In genomic region chr15:77018740-77019340, GRCm38 (mm10) we compare ENCODE assay signal across 9 mouse cellular contexts. TPM values are rescaled to one million over a fixed set of nuclear protein-coding genes. Genes with fewer than 3 reads are reported as not detected.
A peak's percentile ranks its signal among the peaks of the same experiment; 100 is the strongest.
DNase-seq lines count a peak whose midpoint lies in the region; ATAC-seq and TF ChIP-seq lines count a peak whose summit lies in the region.
"Had no signal": no experiment of that assay in that cellular context is flagged by ENCODE, and none has a peak within 500 bp of the region (broad histone marks: within the 10 kb centered on the region; RNA-seq: fewer than 3 reads in every experiment).

No protein-coding gene starts in this region.

- peak; percentile 77 for TF ChIP-seq CTCF in layer of hippocampus, adult 2 months (conservative IDR thresholded peaks at IDR 0.05)
- TF ChIP-seq CTCF in C2C12 (IDR thresholded peaks at IDR 0.05; ENCODE audit: control insufficient read depth, insufficient read depth, insufficient read length): peak; percentile 37

- H3K4me2 ChIP-seq in heart, embryonic 14.5 days (ENCODE audit: low read length): peak overlapping the region; percentile 63
- H3K4me2 ChIP-seq: embryonic facial prominence, embryonic 12.5 days had no signal

- H3K9ac ChIP-seq in heart, embryonic 14.5 days (ENCODE audit: low read length): peak overlapping the region; percentile 64
- H3K9ac ChIP-seq: embryonic facial prominence, embryonic 12.5 days had no signal

- H3K27ac ChIP-seq in layer of hippocampus, adult 2 months: no peak overlapping the region
- peak overlapping the region; percentile 86 to 98 for H3K27ac ChIP-seq in heart, embryonic 14.5 days (replicated peaks in 1 of 2; ENCODE audit: control insufficient read depth in 1 of 2, insufficient read depth in 1 of 2, low read depth in 2 of 2, low read length in 2 of 2)
- H3K27ac ChIP-seq: embryonic facial prominence, embryonic 12.5 days had no signal

- H3K27me3 ChIP-seq in C2C12 (ENCODE audit: control insufficient read depth, insufficient read depth, insufficient read length): no peaks in the 10 kb centered on the region
- no peaks in the 10 kb centered on the region for H3K27me3 ChIP-seq in heart, embryonic 14.5 days (ENCODE audit: control insufficient read depth, insufficient read depth, low read length)
- H3K27me3 ChIP-seq: embryonic facial prominence, embryonic 12.5 days had no signal

- peak; percentile 35 to 65 for DNase-seq in cerebellum, postnatal 14 days
- no peak for DNase-seq in cerebellum, adult 9-11 months
- DNase-seq in layer of hippocampus, adult 2 months (ENCODE audit: low spot score in 2 of 2): peak; percentile 29 to 37
- DNase-seq in layer of hippocampus, adult 9-10 months (ENCODE audit: low spot score): no peak
- no peak for DNase-seq in layer of hippocampus, postnatal 14 days (ENCODE audit: low spot score in 2 of 2)
- no peak for DNase-seq in gastrocnemius, adult 18-20 months (ENCODE audit: low spot score)

- no peaks in the 10 kb centered on the region for H3K36me3 ChIP-seq in C2C12 (ENCODE audit: control insufficient read depth, insufficient read depth)
- H3K36me3 ChIP-seq in heart, embryonic 14.5 days (ENCODE audit: control insufficient read depth, insufficient read depth, low read length): peaks cover 22% of the 10 kb centered on the region
- H3K36me3 ChIP-seq: embryonic facial prominence, embryonic 12.5 days had no signal

- no peaks in the 10 kb centered on the region for H3K79me3 ChIP-seq in C2C12 (ENCODE audit: low read depth)

- no peaks in the 10 kb centered on the region for H3K79me2 ChIP-seq in C2C12 (ENCODE audit: control insufficient read depth, insufficient read depth)

- no peak; the same call in 1 of the 2 replicates for ATAC-seq in heart, embryonic 14.5 days (ENCODE audit: insufficient number of reproducible peaks, insufficient read depth, low FRiP score, low read depth)

- 31% methylated on average over 6 of the region's 6 CpGs for WGBS in heart, embryonic 14.5 days

- H3K4me3 ChIP-seq in layer of hippocampus, adult 2 months: no peak overlapping the region
- no peak overlapping the region for H3K4me3 ChIP-seq in C2C12 (ENCODE audit: insufficient read depth, poor library complexity, severe bottlenecking)
- peak overlapping the region in 1 of 2 experiments; percentile 5; a peak in 1 of 4 replicates for H3K4me3 ChIP-seq in heart, embryonic 14.5 days (ENCODE audit: control insufficient read depth in 1 of 2, insufficient read depth in 1 of 2, low read depth in 1 of 2, low read length in 2 of 2)
- H3K4me3 ChIP-seq: embryonic facial prominence, embryonic 12.5 days had no signal

- H3K4me1 ChIP-seq in heart, embryonic 14.5 days (ENCODE audit: control insufficient read depth in 2 of 2, insufficient read depth in 2 of 2, low read length in 2 of 2): peaks cover 78 to 84% of the 10 kb centered on the region in 2 experiments

- no peak overlapping the region for H3ac ChIP-seq in C2C12 (ENCODE audit: control insufficient read depth, insufficient read length, low read depth)

- H3K9me3 ChIP-seq in heart, embryonic 14.5 days (ENCODE audit: control insufficient read depth, low read length): no peaks in the 10 kb centered on the region
- H3K9me3 ChIP-seq: embryonic facial prominence, embryonic 12.5 days had no signal

TF ChIP-seq in C2C12, 6 proteins besides CTCF, POLR2A, EP300 and RAD21:
- TF ChIP-seq MAX (IDR thresholded peaks at IDR 0.05) (no peak), CEBPB (IDR thresholded peaks at IDR 0.05; ENCODE audit: low read depth) (peak; percentile 76), MYOD1 (IDR thresholded peaks at IDR 0.05; ENCODE audit: control insufficient read depth, insufficient read length, low read depth) (no peak)

RNA-seq across cellular contexts. Expression of gene Apol6, which starts 25.7 kb away (rescaled TPM):
- total RNA-seq in layer of hippocampus, adult 2 months (2021): not detected
- polyA plus RNA-seq in C2C12 (2012; fragmentation: generic; extraction: Trizol): 0.06 TPM
- polyA plus RNA-seq in heart, embryonic 14.5 days (2014; fragmentation: Nextera tagmentation; extraction: Ambion mirVana): 0.19 TPM in 2 replicates
- total RNA-seq in layer of hippocampus, postnatal 14 days (2021): under 1 TPM in 1 of 2 experiments, not detected in 1; 0.25 TPM
- 10 to 100 TPM; 47.5 to 80.8 TPM for total RNA-seq in gastrocnemius, adult 18-20 months (2021)

RNA-seq across cellular contexts. Expression of gene Mb, which starts 31.6 kb away (rescaled TPM):
- total RNA-seq in layer of hippocampus, adult 2 months (2021): under 1 TPM in 1 of 2 experiments, not detected in 1; 0.49 TPM
- polyA plus RNA-seq in C2C12 (2012; fragmentation: generic; extraction: Trizol): 3.1 TPM
- 807 and 810 TPM in 2 replicates for polyA plus RNA-seq in heart, embryonic 14.5 days (2014; fragmentation: Nextera tagmentation; extraction: Ambion mirVana)
- total RNA-seq in layer of hippocampus, postnatal 14 days (2021): under 1 TPM in 1 of 2 experiments, not detected in 1; 0.90 TPM
- total RNA-seq in gastrocnemius, adult 18-20 months (2021): 1,000 to 10,000 TPM; 5,214 to 6,251 TPM

Comparison
In these comparisons a context has a peak if more than half of its experiments do, and no peak if none do; other contexts are left out.
1. DNase-seq: peak in cerebellum, postnatal 14 days (2 of 2) and layer of hippocampus, adult 2 months (2 of 2); none in cerebellum, adult 9-11 months (single experiment), layer of hippocampus, adult 9-10 months (single experiment), layer of hippocampus, postnatal 14 days (0 of 2) and gastrocnemius, adult 18-20 months (single experiment).
2. RNA of gene Apol6, which starts 25.7 kb away (total RNA-seq): 47.5 to 80.8 TPM in gastrocnemius, adult 18-20 months; 0.25 TPM in layer of hippocampus, postnatal 14 days and not detected in layer of hippocampus, adult 2 months; every median in the first group is over 10 times any median in the second.
3. RNA of gene Mb, which starts 31.6 kb away (total RNA-seq): 5,214 to 6,251 TPM in gastrocnemius, adult 18-20 months; 0.90 TPM in layer of hippocampus, postnatal 14 days and 0.49 TPM in layer of hippocampus, adult 2 months; every median in the first group is over 1,000 times any median in the second.